Mouse (Mus musculus): ENCODE measurements at regions not wholly inside any gene's neighbourhood (a gene's known extent, or its start where the extent isn't known, plus 50 kb on each side); places are given as distances from the start of the nearest gene placed in this dataset.

DNA sequence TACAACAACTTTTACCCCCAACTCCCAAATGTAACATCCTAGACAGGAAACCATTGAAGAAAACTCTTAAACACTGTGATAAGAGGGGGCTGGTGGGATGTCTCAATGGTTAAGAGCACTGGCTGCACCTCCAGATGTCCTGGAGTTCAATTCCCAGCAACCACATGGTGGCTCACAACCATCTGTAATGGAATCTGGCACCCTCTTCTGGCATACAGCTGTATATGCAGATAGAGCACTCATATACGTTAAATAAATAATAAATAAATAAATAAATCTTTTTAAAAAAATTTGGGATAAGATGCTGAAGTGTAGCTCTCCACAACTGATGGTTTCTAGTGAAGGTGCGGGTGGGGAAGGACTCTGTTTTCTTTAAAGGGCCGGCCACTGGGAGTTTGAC, 69.3 kb downstream of the Kctd15 start:
- DNase-seq = no peak

DNA sequence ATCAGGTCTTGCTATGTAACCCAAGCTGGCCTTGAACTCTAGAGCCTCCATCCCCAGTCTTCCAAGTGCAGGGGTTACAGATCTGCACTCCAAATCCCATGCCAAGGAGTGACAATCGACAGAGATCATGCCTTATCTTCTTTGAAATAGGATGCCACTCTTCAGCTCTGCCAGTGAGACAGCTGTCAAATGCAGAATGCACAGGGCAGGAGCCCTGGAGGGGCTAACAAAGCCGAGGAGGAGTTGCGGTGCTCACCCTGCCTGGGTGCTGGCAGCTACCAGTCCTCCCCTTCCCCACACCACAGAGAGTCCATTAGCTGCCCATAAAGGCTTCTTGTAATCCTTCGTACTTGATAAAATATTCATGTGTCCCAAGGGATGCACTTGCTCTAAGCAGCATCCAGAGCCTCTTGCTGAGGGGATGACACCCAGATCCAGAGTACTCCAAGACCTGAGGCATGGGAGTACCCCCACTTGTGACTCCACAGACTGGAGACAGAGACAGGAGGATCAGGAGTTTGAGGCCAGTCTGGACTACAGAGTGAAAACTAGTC, 71.1 kb downstream of the Kctd15 start:
- no peak for DNase-seq

DNA sequence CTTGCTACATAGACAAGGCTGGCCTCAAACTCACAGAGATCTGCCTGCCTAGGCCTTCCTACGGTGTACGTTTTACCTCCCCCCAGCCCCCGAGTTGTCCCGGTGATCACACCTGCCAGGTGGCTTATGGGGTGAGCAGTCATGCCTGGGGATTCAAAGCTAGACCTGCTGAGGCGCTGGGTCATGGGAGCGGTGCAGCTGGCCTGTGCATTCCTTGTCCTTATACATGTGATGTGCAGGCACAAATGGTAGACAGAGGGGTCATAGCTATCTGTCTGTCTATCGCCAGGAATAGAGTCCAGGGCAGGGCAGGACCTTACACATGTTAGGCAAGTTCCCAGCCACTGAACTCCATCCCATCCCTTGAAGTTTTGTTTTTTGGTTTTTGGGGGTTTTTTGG, 71.7 kb downstream of the Kctd15 start:
- DNase-seq = no peak

DNA sequence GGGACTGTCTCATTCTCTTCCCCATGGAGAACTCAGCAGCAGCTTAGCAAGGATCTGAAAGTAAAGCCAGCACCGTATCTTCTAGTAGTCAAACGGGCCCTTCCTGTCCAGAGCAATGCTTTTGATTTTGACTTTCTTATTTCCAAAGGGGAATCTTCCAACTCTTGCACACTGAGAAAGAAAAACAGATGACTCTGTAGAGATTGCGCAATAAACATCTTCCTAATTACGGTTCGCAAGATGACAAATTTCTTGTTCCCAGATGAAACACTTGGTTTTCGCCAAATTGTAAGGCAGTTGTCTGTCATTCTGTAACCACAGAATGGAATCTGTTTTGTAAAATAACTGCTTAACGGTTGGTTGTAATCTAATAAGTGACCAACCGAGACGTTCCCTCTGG, 75.7 kb downstream of the Kctd15 start:
- DNase-seq = no peak

DNA sequence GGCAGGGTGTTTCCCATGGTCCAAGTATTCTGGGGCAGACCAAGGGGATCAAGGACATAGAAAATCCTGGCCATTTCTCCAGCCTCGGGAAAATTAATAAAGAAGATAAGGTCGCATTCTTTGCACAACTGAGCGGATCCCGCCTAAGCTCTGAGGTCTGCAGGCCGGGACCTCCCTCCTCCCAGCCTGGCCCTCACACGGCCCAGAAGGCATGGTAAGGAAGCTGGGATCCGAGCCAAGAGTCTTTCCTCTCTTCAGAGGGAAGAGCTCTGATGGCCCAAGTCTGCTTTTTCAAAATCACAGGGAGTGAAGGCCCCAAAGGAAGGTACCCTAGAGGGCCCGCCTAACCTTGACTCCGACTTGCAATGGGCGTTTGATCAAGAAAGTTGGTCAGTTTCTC, 85.2 kb downstream of the Kctd15 start:
- DNase-seq = peak; percentile 73

DNA sequence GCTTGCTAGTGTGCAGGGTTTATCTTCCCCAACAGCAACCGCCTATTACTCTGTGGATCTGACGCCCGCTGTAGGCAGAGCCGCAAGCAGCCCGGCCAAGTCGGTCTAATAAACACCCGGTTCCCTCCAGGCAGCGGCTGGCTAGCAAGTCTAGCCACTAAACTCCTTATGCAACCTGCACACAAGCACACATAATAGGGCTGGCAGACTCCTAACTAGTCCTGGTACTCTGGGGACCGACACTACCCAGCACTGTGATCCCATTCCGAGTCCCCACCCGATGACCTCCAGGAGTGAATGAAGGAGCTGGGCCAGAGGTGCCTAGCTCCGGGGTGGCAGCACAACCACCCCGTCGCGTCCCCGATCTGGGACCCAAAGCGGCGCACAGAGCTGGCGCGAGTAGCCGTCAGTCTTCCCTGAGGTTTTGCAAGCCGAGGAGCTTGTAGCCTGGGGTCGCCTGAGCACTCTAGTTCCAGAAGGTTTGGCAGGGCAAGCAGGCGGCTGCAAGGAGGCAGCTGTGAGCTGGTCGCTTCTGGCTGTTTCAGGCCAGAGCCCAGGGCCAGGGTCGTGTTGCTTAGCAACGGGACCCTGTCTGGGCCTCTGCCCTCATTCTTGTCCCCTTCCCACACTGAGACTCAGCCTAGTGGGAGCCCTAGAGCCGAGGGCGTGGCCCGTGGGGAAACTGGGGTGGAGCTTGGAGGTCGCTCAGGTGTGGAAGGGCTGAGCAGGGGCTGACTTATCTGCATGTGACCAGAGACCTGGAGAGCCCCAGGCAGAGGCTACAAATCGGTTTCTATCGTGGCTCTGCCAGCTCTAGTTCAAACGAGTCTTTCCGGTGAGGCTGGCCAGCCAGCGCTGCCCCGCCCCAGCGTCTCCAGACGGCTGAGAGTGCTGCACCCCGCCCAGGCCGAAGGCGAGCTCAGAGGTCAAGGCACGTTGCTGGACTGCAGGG, 86.1 kb downstream of the Kctd15 start:
- DNase-seq = peak; percentile 81

DNA sequence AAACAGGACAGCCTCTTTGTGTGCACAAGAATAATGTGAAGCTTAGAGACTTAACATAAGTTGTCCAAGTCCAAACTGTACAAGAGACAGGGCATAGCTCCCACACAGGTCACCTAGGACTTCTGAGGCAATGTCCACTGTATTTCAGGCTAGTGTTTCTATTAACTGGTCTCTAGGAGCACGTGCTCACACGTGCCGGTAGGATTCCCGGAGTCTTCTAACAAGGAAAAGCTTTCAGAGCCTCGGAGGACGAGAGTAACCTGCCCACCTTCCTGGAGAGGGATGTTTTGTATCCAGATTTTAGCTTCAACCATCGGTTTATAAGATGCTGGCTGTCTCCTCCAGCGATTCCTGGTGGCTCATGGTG, 86.8 kb downstream of the Kctd15 start:
- DNase-seq = no peak

DNA sequence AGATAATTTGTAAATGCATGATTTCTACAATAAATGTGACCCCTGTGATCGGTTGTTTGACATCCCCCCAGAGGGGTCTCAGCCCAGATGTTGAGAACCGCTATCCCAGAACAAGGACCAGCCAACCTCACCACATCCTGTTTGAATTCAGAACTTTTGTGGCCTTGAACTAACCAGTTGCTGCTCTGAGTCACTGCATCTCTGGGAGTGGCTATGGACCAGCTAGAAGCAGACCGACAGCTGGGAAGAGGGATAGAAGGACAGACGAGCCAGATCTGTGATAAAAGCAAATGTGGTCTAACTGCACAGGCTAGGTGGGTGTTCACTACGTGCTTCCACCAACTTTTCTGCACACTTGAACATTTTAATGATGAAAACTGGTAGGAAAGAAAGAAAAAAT, 89.0 kb downstream of the Kctd15 start:
- DNase-seq = peak; percentile 36

DNA sequence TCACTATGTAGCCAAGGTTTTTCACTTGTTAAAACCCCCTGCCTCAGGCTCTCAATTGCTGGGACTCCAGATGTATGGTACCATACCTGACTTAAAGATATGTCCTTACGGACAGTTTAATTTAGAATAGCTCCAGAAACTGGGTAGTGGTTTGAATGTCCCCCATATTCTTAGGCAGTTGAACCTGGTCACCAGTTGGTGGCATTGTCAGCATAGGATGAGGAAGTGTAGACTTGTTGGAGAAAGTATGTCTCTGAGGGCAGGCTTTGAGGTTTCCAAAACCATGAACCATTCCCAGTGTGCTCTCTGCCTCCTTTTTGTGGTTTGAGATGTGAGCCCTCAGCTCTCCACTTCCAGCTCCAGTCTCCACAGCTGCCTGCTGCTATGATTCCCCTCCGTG, 94.4 kb downstream of the Kctd15 start:
- DNase-seq = no peak

DNA sequence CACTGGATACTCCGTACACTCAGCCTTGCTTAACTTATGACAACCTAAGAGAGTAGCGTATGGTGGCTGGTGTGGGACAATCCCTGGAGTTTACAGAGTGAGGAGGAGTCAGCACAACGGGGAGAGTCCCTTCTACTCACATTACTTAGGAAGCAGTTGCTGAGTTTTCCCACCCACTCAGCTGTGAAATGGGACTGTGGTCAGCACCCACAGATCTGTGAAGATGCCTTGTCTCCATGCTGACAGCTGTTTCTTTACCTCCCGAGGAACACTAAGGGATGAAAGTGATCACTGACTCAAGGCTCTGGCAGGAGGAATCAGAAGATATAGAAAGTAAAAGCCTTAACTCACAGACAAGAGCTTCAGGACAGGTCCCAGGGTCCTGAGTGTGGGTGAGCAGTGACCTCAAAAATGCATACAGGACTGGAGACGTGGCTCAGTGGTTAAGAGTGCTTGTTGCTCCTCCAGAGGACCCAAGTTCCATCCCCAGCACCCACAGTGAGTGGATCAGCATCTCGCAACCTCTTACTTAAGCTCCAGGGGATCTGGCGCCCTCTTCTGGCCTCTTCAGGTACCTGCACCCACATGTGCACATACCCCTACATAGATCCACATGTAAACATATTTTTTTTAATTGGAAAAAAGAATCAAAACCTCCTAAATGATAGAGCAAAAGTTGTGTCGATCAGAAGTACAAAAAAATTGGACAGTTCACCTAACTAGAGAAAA, 97.8 kb downstream of the Kctd15 start:
- DNase-seq = no peak

DNA sequence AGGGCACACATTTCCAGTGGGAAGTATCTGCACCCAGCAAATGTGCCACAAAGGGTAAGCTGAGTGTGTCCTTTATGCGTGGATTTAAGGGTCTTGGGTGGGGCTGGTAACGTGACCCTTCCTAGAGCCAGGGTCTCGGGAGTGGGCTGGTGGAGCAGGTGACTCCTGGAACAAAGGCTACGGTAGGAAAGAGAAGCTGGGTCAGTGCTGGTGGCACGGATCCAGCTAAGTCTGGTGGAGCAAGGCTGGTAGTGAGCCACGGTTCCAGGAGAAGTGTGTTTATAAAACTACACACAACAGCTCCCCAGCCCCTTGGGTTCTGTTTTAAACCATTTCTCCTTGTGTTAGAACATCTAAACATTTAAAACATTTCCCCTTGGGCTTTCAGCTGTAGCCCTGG, 101.3 kb downstream of the Kctd15 start:
- DNase-seq = peak; percentile 29

DNA sequence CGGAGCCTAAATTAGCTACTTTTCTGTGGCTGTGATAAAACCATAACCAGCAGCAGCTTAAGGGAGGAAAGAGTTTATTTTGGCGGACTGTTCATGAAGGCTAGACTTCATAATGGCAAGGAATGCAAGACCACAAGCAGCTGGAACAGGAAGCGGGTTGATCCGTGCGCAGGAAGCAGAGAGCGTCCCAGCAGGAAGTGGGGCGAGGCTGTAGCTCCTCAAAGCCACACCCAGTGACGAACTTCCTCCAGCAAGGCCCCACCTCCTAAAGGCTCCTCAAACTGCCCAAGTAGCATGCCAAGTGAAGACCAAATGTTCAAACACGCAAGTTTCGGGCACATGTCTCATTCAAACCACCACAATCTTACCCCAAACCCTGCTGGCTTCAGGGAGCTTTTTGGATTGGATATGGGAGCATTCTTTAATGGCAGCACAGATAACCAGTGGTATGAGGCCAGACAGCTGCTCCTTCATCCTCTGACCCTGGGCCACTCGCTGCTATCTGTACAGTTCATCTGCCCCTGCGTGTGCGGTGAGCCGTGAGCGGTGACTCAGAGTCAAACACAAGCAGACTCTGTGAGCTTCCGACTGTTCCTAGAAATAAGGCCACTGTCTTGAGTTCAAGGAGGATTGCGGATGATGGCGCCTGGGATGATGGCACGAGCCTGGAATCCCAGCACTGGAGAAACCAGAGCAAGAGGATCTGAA, 109.8 kb downstream of the Kctd15 start:
- peak; percentile 33 for DNase-seq

DNA sequence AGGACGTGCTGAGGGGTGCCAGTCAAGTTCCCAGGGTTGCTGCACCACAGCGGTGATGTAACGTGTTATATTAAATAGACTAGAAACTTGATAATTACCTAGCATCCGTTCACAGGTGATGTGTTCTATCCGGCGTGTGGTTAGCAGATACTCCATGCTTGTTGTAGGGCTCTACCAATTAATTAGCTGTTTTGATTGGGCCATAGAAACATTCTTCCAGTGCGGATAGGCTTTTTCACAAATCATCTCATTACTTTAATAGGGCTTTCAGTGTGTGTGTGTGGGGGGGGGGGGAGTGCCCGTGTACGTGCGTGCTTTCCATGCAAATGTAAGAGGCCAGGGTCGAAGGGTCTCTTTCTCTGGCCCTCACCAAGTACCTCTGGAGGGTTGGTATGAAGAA, 110.6 kb downstream of the Kctd15 start:
- no peak for DNase-seq

DNA sequence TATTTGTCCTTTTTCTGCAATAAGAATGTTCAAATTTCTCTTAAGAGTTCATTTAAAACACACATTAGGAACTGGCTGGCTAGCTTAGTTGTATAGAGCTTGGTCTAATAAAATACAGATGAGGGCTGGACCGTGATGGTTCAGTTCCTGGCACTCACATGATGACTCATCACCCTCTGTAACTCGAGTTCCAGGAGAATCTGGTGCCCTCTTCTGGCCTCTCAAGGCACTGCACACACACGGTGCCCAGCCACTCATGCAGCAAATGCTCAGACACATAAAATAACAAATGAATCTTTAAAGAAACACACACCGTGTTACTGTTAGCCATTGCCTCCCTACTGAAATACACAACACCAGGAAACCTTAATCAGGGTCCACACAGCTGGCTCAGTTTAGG, 114.6 kb downstream of the Kctd15 start:
- DNase-seq = peak; percentile 30

DNA sequence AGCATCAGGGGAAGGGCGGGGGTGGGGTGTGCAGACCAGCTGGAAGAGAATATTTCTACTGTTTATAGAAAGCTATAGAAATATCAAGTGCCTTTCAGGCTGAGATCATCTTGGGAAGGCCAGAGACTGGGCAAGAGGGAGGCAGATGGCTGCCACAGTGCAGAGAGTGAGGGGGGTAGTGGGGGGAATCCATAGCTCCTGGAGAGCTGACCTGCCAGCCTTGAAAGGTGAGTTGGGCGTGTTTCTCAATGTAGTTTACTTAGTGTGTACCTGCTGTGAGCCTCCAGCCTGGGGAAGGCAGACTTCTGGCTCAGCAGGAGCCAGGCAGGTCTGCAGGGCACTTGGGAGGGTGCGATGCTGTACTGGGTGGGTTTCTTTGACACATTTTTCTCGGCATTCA, 115.5 kb downstream of the Kctd15 start:
- no peak for DNase-seq

DNA sequence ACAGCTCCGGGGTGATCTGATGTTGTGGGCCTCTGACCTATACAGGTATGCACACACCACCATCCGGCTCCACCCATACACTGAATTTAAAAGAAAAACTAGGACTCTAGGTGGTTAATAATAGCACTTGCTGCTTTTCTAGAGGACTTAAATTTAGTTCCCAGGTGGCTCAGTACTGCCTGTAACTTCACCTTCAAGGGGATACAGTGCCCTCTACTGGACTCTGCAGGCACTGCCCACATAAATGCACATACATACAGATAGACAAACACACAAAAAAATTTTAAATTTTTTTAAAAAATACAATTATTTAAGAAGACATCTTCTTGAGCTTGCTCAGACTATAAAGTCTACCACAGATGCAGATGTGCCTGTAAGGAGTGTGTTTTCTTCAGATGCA, 116.7 kb downstream of the Kctd15 start:
- no peak for DNase-seq

DNA sequence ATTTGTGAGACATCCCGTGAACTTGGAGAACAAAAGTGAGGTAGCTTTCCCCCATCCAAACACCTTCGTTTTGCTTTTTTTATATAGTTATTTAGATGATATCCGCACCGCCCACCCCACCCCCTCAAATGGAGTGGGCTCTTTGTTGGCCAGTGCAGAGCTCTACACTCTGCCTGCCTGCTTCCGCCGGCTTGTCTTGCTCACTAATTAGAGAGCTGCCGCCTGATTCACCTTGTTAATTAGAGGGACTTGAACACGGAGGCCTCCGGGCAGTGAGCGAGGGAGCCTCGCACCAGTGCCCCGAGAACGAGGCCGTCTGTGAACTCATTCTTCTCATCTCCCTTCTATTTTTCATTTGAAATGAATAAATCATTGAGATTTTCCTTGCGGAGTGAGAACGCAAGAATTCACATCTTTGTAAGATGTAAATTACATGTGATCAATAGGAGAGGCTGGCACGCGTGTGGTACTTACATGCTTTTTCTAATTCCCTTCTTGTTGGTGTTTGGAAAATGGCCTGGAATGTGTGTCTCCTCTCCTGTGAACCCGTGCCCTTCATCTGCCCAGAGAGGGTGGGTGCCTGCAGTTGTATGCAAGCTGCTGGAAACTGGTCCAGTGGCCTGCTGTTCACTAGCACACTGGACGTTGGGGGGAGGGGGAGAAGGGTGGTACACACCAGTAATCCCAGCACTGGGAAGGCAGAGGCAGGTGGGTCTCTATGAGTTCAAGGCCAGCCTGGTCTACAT, 118.0 kb downstream of the Kctd15 start:
- DNase-seq = no peak

DNA sequence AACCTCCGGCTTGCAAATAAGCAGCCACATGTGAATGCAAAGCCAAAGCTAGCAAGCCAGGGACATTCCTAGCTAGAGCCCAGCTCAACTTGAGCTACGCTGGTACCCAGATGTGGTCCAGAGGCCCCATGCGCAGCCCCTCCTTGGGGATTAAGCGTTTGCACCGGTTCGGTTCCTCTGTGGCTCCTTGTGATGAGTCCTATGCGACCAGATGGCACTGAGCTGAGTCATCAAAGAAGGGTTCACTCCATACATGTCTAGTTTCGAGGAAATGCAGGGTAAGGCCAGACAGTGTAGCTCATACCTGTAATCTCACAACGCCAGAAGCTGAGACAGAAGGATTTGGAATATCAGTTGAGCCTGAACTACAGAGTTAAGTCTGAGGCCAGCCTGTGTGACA, 119.4 kb downstream of the Kctd15 start:
- DNase-seq = no peak

DNA sequence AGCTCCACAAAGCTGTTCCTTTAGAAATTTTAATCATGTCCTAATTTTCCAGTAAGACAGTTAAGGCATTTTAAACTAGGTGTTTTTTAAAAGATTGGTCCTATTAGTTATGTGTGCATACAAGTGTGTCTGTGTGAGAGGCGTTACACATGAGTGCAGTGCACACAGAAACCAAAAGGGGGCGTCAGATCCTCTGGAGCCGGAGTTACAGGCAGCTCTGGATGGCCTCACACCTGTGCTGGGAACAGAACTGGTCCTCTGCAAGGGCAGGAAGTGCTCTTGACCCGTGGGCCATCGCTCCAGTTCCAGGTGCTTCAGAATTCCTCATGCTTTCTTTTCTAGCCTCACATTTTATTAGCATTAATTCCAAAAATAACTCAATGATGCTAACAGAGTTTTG, 122.3 kb downstream of the Kctd15 start:
- DNase-seq = no peak

DNA sequence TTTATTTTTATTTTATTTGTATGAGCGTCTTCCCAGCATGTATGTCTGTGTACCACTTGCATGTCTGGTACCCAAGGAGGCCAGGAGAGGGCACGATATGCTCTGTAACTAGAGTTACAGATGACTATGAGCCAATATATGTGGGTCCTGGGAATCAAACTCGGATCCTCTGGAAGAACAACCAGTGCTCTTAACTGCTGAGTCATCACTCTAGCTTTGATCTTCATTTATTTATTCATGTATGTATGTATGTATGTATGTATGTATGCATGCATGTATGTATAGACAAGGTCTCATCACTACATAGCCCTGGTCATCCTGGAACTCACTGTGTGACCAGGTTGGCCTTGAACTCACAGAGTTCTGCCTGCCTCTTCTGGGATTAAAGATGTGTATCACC, 124.9 kb downstream of the Kctd15 start:
- DNase-seq = no peak

DNA sequence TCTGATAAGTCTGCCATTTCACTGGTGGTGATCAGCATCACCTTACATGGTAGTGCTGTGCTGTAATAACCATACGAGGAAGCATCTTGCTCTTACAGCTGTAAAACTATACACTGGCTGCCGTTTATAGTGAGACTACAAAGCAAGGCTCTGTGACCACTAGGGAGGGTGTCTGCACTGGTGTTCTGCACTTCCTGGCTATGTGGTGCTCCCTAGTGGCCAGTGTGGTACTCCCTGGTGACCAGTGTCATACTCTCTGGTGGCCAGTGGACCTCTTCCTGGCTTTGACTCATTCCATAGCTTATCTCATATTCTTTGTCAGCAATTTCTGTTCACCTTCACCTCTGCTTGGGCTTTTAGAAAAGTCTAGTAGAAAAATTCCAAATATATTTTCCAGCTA, 114.7 kb upstream of the Lsm14a start:
- no peak for DNase-seq

DNA sequence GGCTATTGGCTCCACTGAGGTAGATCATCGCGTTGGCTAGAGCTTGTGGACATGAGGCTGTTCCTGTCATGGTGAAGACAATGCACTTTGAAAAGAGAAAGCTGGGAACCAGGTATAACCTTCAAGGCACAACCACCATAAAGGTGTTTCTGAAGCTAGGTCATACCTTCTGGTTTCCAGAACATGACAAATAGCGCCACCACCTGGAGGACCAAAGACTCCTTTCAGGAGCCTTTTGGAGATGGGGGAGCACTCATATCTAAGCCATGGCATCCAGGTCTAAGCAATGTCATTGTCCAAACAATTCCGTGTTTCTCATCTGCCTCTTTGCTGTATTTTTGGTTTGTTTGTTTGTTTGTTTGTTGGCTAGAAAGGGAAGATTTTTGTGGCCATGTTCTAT, 113.7 kb upstream of the Lsm14a start:
- no peak for DNase-seq

Measured in adrenal gland, postnatal 14 days (tissue).